Mouse (Mus musculus) bone marrow, adult 2 months (tissue): ENCODE measurements around the gene 2810006K23Rik.

ENCODE experiments used
- CTCF ChIP-seq: fragments of 200-500 bp; IDR thresholded peaks from 2 replicates; pipeline ENCODE4 v1.5.1; 2011; ENCODE audit warnings: low read length, control low read depth; ENCODE audit not compliant: control insufficient read depth, insufficient read depth
- POLR2A ChIP-seq: fragments of 200-500 bp; IDR thresholded peaks from 2 replicates; pipeline ENCODE4 v1.6.1; 2011; ENCODE audit warnings: low read depth, mild to moderate bottlenecking, control low read depth, low read length, borderline replicate concordance; ENCODE audit not compliant: control insufficient read depth

DNA sequence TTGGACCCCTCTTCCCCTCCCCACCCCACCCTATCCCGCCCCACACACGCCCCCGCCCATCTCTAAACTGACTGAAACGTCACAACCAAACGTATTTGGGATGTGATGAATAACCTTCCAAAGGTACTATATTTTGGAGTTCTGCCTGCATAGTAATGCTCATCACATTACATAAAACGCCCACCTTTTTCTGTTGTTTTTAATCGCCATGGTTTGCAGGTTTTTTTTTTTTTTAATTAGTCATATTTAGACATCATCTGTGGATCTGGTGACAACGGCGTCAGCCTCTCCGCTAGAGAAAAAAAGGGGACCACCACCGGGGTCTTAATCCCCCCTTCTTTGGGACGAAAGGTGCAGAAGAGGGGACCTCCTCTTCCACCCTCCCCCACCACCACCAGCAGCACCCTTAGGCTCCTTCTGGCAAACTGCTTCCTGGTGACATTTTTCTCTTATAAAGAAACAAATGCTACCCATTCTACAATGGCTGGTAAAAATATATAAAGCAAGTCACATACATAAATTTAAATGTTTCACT lies 27.6 kb downstream of the 2810006K23Rik start:
- TF ChIP-seq POLR2A (no peak), CTCF (no peak)
